Mouse (Mus musculus) right cerebral cortex, adult 18-20 months (tissue): ENCODE results near the gene Rgs9.
"Not testable (repeated sequence)": the region's sequence is repeated elsewhere in the genome, so short reads cannot be mapped to it uniquely, and the experiment has no call there.

Experiments used
- DNase-seq: peaks from one replicate; pipeline ENCODE4 v3.0.0; 2022; ENCODE audit warnings: mixed read lengths

The Rgs9 gene

GRCm38 (mm10) chr11:109302338-109302737 is 4.4 kb upstream of the Rgs9 start:
- DNase-seq: no peak

DNA sequence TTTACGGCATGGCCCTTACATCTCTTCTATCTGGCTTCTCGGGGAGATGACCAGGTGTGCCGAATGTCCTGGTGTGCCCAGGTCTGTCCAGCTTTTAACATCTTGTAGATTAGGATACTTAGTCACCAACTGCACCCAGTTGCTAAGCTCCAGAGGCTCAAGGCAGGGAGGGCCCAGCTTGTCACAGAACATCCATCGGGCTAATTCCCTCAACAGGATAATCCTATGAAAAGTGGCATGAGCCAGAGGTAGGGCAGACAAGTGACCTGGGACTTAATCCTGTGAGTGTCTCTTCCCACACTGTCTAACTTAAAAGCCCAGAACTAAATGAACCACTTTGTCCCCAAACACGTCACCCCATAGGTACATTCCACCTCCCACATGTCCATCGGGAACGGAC is 898 bp downstream of the Rgs9 start:
- no peak for DNase-seq

- DNase-seq: no peak
Measured at GRCm38 (mm10) chr11:109292056-109292455, 5.9 kb downstream of the Rgs9 start.

GRCm38 (mm10) chr11:109289378-109289777 is 8.6 kb downstream of the Rgs9 start:
- not testable (repeated sequence) for DNase-seq

- DNase-seq: no peak
Measured at GRCm38 (mm10) chr11:109284811-109285210, 13.1 kb downstream of the Rgs9 start.

DNA sequence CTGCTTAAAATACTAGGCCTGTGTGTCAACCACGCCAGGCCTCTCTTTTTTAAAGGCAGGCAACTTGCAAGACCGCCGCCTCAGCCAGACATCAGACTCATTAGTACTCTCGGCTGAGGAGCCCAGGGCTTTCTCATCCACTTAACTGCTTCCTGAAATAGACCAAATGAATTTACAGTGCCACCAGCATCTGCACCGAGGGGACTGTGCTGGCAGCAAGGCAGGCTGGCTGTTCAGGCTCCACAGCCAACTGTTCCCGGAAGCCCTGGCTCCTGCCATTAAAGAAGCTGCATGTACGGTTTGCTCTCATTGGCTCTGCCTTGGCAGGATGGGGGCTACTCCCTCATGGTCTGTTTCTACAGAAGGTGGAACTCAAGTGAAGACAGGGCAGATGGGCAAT is 19.7 kb downstream of the Rgs9 start:
- peak; percentile 23 for DNase-seq

DNA sequence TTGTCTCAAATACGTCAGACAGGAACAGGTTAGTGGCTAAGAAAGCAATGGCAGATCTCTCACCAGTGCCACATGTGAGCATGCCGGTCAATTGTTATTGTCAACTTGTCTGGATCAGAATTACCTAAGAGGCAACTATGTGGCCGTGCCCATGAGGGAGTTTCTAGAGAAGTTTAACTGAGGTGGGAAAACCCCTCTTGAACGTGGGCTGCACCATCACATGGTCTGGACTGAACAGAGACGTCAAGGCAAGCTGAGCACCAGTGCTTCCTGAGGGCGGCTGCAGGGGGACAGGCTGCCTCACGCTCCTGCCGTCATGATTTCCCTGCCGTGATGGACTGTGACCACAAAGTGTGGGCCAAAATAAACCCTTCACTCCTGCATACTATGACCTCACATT is 26.5 kb downstream of the Rgs9 start:
- DNase-seq: no peak

DNA sequence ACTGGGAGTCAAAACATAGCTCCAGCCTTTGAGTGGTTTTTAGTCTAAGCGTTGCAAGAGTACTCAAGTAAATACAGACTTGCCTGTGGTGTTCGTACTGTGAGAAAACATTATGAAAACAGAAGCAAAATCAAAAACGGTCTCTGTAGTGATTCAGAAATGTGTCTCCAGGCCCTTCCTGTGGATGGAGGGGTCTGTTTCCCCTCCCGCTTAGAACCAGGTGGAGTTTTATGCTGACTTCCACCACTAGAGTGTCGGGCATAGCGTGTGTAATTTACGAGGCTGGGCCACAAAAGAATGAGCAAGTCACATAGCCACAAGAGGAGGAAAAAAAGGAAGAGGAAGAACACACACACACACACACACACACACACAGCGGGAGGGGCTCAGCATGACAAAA is 27.6 kb downstream of the Rgs9 start:
- no peak for DNase-seq

DNA sequence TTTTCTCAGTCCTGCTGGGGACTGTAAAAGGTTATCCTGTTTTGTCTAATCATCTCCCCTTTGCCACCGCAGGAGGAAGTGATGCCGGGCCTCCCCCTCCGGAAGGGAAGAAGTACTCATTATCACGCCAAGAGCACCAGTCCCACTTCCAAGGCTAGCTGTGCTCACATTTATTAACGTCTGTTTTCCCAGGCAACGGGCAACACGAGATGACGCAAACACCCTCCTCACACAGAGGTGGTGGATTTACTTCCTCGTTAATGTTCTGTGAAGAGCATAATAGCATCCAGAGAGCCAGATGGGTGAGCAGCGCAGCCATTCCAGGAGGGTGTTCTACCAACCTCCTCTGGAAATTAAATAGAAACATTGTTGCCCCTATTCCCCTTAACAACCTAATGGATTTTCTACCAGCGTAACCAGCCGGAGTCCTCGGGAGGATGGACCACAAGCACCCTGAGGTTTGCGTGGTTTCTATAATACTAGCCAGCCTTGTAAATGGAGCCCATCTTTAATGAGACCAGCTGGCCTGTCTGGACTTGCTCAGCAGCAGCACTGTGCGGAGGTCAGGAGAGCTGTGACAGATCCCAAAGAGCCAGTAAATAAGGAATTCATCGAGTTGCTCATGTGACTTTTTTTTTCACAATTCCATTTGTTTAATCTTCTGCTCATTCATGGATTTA is 28.1 kb downstream of the Rgs9 start:
- no peak for DNase-seq

DNA sequence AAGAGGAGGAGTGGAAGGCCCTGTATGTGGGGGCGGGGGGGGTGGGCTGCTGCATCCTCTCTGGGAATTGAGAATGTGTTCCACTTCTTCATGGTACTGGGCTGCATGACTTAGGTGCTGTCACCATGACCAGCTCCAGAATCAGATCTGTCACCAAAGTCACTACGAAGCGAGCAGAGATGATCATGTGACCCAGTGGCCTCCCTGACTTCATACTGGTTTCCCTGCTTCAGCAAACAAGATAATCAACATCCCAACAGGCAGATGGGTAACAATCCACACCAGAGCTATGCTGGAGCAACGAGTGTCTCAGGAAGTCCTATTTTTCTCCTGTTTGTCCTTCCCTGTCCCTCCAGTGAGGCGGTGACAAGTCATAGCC is 28.7 kb downstream of the Rgs9 start:
- no peak for DNase-seq

DNA sequence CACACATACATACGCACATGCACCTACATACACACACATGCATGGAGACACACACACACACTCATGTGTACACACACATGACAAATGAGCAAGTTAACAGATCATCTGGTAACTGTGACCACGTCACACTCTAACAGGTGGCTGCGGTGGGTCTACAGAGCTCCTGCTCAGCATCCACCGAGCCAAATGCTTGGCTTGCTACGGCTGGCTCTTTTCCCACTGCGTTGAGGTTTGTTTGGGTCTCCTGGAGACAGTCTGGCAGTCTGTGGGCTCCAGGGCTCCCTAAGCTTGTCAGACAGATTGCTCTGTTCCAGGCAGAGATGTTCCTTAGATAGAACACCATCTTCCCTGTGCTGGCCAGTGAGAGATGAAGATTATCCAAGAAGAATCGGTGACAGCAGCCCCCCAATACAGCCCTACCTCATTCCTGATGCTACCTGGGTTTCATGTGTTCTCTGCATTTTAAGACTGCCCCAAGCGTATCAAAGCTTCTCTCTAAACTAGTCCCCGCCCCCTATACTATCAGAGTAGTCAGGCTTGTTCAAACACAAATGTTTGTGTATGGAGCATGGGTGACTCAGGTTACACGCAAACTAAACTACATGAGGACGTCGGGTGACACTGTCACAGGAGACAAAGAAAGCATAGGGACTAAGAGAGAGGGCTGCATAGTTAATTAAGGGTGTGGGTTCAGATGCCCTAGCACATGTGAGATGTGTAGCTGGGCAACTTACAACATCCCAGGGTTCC is 31.6 kb downstream of the Rgs9 start:
- peak; percentile 41 for DNase-seq

DNA sequence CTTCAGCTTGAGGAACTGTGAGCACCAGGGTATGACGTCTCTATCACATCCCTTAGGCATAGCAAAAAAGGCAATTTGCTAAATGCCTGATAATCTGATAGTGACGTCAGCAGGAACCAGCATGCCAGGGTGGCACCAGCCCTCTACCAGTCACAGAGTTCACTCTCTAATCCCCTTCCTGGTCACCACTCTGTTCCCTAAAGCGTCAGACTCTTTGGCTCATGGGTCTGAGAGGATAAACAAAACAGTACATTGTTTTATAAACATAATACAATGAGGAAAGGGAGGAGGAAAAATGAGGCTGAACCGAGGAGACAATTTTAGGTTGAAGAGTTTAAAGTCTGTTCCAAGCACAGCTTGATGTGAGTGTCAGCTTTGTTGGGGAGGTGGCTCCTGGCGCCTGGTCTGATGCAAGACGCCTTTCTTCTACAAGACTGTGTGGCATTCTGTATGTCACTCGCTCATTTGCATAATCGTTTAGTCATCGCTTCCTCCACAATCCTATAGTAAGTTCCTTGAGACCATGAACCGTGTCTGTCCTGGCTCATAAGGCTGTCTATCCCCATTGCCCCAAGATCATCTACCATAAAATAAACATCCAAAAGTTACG is 33.7 kb downstream of the Rgs9 start:
- DNase-seq: peak; percentile 69

DNA sequence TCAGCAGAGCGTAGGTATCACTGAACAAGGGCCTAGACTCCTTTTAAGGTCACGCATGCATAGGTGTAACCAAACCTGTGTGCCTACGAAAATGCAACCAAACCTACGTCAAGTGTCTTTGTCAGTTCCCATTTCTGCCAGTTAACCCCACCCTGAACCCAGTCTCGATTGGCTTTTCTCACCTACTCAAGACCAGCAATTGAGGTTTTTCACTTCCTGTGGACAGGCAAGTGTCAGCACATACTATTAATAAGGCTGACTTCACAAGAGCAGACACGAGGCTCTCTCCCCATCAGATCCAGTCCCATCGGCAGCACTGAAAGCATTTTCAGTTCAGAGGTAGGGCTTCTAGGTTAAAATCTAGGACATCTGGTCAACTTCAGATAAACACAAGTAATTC is 37.4 kb downstream of the Rgs9 start:
- DNase-seq: no peak

GRCm38 (mm10) chr11:109258941-109259910 is 38.7 kb downstream of the Rgs9 start:
- peak; percentile 76 for DNase-seq

DNA sequence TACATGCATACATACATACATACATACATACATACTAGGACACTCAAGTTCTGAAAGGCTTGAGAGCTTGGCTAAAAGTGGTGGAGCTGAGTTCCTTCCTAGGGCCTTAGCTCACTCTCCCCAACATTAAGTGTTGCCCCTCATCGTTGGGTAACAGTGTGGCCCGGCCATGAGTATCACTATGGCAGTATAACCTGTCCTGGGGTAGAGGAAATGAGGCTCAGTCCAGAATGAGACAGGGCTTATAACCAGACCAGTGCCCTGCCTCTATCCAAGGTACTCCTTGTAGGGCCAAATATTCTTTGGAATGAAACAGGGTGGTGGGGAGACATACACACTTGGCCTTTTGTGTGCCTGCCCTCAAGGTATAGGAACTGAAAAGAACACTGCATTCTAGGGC is 40.1 kb downstream of the Rgs9 start:
- no peak for DNase-seq

GRCm38 (mm10) chr11:109255022-109255421 is 42.9 kb downstream of the Rgs9 start:
- DNase-seq: no peak

GRCm38 (mm10) chr11:109252483-109252882 is 45.4 kb downstream of the Rgs9 start:
- DNase-seq: no peak

DNA sequence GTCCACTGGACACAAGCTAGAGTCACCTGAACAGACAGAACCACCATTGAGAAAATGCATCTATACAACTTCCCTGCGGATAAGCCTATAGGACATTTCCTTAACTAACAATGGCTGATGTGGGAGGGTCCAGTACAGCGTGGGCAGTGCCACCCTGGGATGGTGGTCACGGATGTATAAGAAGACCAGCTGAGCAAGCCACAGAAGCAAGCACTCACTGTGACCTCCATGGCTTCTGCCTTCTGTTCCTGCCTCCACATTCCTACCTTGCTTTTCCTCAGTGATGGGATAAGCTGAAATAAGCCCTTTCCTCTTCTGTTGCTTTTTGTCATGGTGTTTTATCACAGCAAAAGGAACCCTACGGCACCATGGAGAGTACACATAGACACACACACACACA is 47.4 kb downstream of the Rgs9 start:
- no peak for DNase-seq

GRCm38 (mm10) chr11:109246920-109247319 is 51.0 kb downstream of the Rgs9 start:
- DNase-seq: no peak

DNA sequence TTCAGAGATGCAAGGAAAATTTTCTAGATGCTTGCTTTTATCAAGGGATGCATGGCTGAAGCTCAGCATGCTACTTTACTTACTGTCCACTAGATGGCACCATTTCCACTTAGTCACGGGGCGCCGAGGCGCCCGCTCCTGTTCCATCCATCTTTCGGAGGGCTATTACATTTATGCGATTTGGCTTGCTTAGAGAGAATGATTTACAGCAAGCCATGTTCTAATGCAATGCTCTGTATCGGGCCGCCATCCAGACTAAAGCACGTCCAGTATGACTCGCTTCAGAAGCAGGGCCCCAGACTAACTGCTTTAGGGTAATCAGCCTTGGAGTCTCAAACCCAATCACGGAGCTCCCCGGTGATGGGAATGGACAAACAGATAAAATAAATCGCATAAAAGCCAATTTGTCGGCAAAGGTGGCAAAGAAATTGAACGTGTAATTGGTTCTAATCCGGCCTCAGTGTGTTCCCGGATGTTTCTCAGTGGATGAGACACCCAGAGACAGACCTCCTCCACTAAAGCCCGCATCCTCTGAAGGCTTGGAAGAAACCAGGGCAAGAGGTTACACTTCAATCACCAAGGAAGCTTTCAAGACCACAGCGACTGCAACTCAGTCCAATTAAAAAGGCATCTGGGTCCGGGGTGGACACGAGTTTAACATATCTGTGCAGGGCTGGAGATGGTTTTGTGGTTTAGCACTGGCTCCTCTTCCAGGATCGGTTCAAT is 53.1 kb downstream of the Rgs9 start:
- DNase-seq: peak; percentile 23

DNA sequence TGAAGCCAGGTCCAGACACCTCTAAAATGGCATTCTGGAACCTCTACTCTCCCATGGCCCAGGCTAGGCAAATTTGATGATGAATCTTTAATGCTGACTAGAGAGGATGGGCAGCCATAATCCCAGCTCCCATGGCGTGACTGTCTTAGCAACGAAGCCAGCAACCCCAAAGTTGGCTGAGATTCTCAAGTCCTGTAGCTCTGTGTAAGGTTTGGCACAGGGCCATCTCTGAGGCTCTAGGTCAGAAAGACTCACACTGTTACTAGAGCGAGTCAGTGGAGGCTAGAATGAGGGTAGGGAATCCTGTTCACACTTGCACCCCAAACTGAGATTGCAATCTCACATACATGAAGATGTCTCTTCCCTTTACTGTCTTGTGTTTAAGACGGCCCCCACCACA is 57.8 kb downstream of the Rgs9 start:
- no peak for DNase-seq

- no peak for DNase-seq
Measured at GRCm38 (mm10) chr11:109238671-109239070, 59.3 kb downstream of the Rgs9 start.
